Mouse (Mus musculus) forebrain, embryonic 10.5 days (tissue): ENCODE measurements around the gene Zdhhc19. TPM values are rescaled to one million over a fixed set of nuclear protein-coding genes. Genes with fewer than 3 reads are reported as not detected.

Source experiments
- polyA plus RNA-seq: library from polyadenylated mRNA; unstranded; fragments of >200 nt; fragmentation: Nextera tagmentation; extraction: Ambion mirVana; gene quantifications from 2 replicates; pipeline ENCODE4 v1.2.1, GENCODE M21; 2016

The Zdhhc19 gene
- polyA plus RNA-seq, 1 experiment from 2014 or later = not detected

Other genes with a start within 250 kb of the Zdhhc19 start
- 8.3 and 9.8 TPM in 2 replicates for gene Fbxo45, start 249.1 kb upstream of the Zdhhc19 start, polyA plus RNA-seq
- 18.0 and 19.9 TPM in 2 replicates for gene Wdr53, start 249.0 kb upstream of the Zdhhc19 start, polyA plus RNA-seq
- gene Smco1, start 224.8 kb upstream of the Zdhhc19 start, polyA plus RNA-seq = 0.10 TPM in 1 of 2 replicates, not detected in the other
- gene Rnf168, start 218.8 kb upstream of the Zdhhc19 start, polyA plus RNA-seq = 33.3 and 33.9 TPM in 2 replicates
- gene Ubxn7, start 164.0 kb upstream of the Zdhhc19 start, polyA plus RNA-seq = 25.0 and 25.3 TPM in 2 replicates
- gene Tm4sf19, start 95.8 kb upstream of the Zdhhc19 start, polyA plus RNA-seq = not detected in 2 replicates
- 39.0 and 39.2 TPM in 2 replicates for gene Tctex1d2, start 76.6 kb upstream of the Zdhhc19 start, polyA plus RNA-seq
- 41.7 and 41.9 TPM in 2 replicates for gene Pcyt1a, start 65.3 kb upstream of the Zdhhc19 start, polyA plus RNA-seq
- 0.28 and 0.37 TPM in 2 replicates for gene Slc51a, start 8.4 kb upstream of the Zdhhc19 start, polyA plus RNA-seq
- gene Tfrc, start 112.7 kb downstream of the Zdhhc19 start, polyA plus RNA-seq = 71.3 and 72.0 TPM in 2 replicates
- gene Tnk2, start 147.6 kb downstream of the Zdhhc19 start, polyA plus RNA-seq = 10.1 and 11.0 TPM in 2 replicates
- gene Muc4, start 239.6 kb downstream of the Zdhhc19 start, polyA plus RNA-seq = 0.15 TPM in 1 of 2 replicates, not detected in the other